Mouse (Mus musculus): Measurements from ENCODE around the gene Ift27.

DNA sequence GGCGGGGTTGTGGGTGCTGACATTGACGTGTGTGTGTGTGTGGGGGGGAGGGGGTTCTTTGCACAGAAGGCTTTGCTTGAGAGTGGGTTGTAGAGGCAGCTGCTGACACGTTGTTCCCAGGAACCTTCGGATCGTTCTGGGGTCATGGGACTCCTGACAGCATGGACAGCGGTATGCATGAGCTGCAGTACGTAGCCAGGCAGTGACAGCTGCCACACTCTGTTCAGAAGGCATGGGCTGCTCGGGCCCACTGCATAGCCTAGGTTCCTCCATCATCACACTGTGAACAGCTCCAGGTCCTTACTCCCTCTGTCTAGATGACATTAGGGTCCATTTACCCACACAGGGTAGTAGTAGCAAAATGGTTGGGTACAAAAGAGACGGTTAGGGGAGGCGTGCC, 3.4 kb upstream of the Ift27 start:
- TF ChIP-seq CTCF (IDR thresholded peaks at IDR 0.05; ENCODE audit: low read depth) (no peak), EP300 (IDR thresholded peaks at IDR 0.05; ENCODE audit: low read depth) (no peak)
